Mouse (Mus musculus) neural tube, embryonic 12.5 days (tissue): ENCODE data around the gene Med4. TPM values are rescaled to one million over a fixed set of nuclear protein-coding genes. Genes with fewer than 3 reads are reported as not detected.
"Not testable (repeated sequence)": the region's sequence is repeated elsewhere in the genome, so short reads cannot be mapped to it uniquely, and the experiment has no call there.

Experiments
- ATAC-seq: fragments of 200-750 bp; cut with Nextera tagmentation; 2 replicates; pipeline ENCODE4 v1.8.0; 2017; ENCODE audit warnings: low read depth, mild to moderate bottlenecking, moderate TSS enrichment, moderate library complexity; ENCODE audit not compliant: low FRiP score
- H3K27ac ChIP-seq: fragments of 300-500 bp; sonication (generic); 2 replicates; pipeline ENCODE4 v1.5.1; 2016
- H3K27me3 ChIP-seq: fragments of 300-500 bp; sonication (generic); replicated peaks from 2 replicates; pipeline ENCODE4 v1.6.1; 2016; ENCODE audit warnings: mild to moderate bottlenecking
- H3K36me3 ChIP-seq: fragments of 300-500 bp; sonication (generic); 2 replicates; pipeline ENCODE4 v1.6.1; 2016; ENCODE audit warnings: mild to moderate bottlenecking
- H3K4me1 ChIP-seq: fragments of 300-500 bp; sonication (generic); 2 replicates; pipeline ENCODE4 v1.6.1; 2016
- H3K4me2 ChIP-seq: fragments of 300-500 bp; sonication (generic); replicated peaks from 2 replicates; pipeline ENCODE4 v1.6.1; 2016; ENCODE audit warnings: mild to moderate bottlenecking
- H3K4me3 ChIP-seq: fragments of 300-500 bp; sonication (generic); 2 replicates; pipeline ENCODE4 v1.5.1; 2016
- H3K9ac ChIP-seq: fragments of 300-500 bp; sonication (generic); 2 replicates; pipeline ENCODE4 v1.6.1; 2016; ENCODE audit warnings: mild to moderate bottlenecking
- H3K9me3 ChIP-seq: fragments of 300-500 bp; sonication (generic); 2 replicates; pipeline ENCODE4 v1.6.1; 2016; ENCODE audit warnings: mild to moderate bottlenecking
- WGBS: fragments of 180-500 bp; shearing (Covaris S2); methylation state at CpG from one replicate; pipeline ENCODE4 v1.1.7; 2016; 5-methylcytosine and 5-hydroxymethylcytosine counted together
- polyA plus RNA-seq: library from polyadenylated mRNA; unstranded; fragments of >200 nt; fragmentation: Nextera tagmentation; extraction: Ambion mirVana; gene quantifications from 2 replicates; pipeline ENCODE4 v1.2.1, GENCODE M21; 2016

Gene Med4
- polyA plus RNA-seq, 1 experiment from 2014 or later, result 89.3 TPM

DNA sequence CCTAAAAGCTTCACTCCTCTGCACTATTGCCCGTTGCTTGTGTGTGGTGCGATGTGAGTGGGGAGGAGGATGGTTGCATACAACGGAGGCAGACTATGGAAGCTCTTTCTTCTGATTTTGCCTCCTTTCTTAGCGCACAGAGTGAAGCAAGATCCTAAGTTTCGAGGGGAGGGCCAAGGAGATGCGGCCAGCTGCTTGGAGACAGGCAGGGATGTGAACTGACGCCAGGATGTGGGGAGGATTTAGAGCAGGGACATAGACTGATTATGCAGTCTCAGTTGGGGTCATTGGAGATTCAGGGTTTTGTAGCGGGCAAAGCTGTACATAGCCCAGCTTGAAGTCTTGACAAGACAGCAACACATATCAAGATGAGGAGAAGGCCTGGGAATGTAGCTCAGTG, 3.5 kb upstream of the Med4 start:
- 65% methylated on average over 8 of the region's 8 CpGs for WGBS
- no peaks in the 10 kb centered on the region for H3K27me3 ChIP-seq
- H3K9ac ChIP-seq, result no peak overlapping the region
- H3K36me3 ChIP-seq, result no peaks in the 10 kb centered on the region
- peaks cover 18% of the 10 kb centered on the region for H3K4me1 ChIP-seq
- no peak overlapping the region for H3K27ac ChIP-seq
- H3K4me3 ChIP-seq, result no peak overlapping the region
- no peaks in the 10 kb centered on the region for H3K9me3 ChIP-seq
- ATAC-seq, result no peak
- H3K4me2 ChIP-seq, result no peak overlapping the region

GRCm38 (mm10) chr14:73507200-73507599, 2.6 kb upstream of the Med4 start:
- Histone ChIP-seq H3K4me1 (peaks cover 12% of the 10 kb centered on the region), H3K27ac (no peak overlapping the region), H3K4me2 (no peak overlapping the region), H3K4me3 (no peak overlapping the region), H3K9me3 (no peaks in the 10 kb centered on the region), H3K36me3 (peaks cover 2% of the 10 kb centered on the region; the same call in 1 of the 2 replicates), H3K27me3 (no peaks in the 10 kb centered on the region), H3K9ac (no peak overlapping the region)
- whole genome bisulfite sequencing, result 93% methylated on average over 15 of the region's 15 CpGs
- ATAC-seq, result no peak

- H3K27ac ChIP-seq, result no peak overlapping the region
- no peak overlapping the region for H3K9ac ChIP-seq
- no peak overlapping the region for H3K4me3 ChIP-seq
- ATAC-seq, result no peak
- H3K36me3 ChIP-seq, result peaks cover 6% of the 10 kb centered on the region; the same call in 1 of the 2 replicates
- WGBS, result 79% methylated on average over 11 of the region's 11 CpGs
- H3K27me3 ChIP-seq, result no peaks in the 10 kb centered on the region
- peaks cover 9% of the 10 kb centered on the region for H3K4me1 ChIP-seq
- H3K4me2 ChIP-seq, result no peak overlapping the region
- no peaks in the 10 kb centered on the region for H3K9me3 ChIP-seq
Measured at GRCm38 (mm10) chr14:73507702-73508376, 2.0 kb upstream of the Med4 start.

DNA sequence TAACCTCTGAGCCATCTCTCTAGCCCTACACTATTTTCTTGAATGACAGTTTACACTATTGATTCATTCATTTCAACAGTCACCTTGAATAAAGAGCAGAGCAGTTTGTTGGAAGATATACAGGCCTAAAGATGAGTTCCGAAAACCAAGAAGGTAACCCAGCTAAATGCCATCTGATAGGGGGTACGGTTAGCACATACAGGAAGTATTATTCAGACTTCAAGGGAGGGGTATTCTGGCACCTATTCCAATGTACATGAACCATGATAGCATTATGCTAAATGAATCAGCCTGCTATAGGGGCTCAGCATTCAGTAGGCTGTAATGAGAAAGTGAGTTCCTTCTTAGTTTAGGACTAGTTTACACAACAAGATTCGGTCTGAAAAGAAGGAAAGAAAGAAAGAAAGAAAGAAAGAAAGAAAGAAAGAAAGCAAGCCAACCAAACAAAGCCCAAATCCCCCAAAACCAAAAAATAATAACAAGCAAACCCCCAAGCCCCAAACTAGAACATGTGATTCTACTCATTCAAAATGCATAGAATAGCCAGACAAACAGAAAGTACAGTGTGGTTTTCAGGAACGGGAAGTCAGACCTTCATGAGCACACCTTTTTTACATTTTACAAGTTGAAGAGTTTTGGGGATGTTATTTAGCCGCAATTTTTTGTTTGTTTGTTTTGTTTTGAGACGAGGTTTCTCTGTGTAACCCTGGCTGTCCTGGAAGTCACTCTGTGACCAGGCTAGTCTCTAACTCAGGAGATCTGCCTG, 1.0 kb upstream of the Med4 start:
- Histone ChIP-seq H3K27ac (no peak overlapping the region), H3K4me3 (no peak overlapping the region), H3K9ac (no peak overlapping the region), H3K4me1 (peaks cover 8% of the 10 kb centered on the region), H3K27me3 (no peaks in the 10 kb centered on the region), H3K4me2 (no peak overlapping the region), H3K9me3 (no peaks in the 10 kb centered on the region), H3K36me3 (peaks cover 6% of the 10 kb centered on the region; the same call in 1 of the 2 replicates)
- 89% methylated on average over 6 of the region's 6 CpGs for WGBS
- no peak for ATAC-seq

GRCm38 (mm10) chr14:73524136-73524535, 14.3 kb downstream of the Med4 start:
- no peaks in the 10 kb centered on the region for H3K36me3 ChIP-seq
- no peak overlapping the region for H3K27ac ChIP-seq
- H3K9me3 ChIP-seq, result no peaks in the 10 kb centered on the region
- H3K4me1 ChIP-seq, result no peaks in the 10 kb centered on the region
- H3K4me2 ChIP-seq, result no peak overlapping the region; the same call in 1 of the 2 replicates
- no peak for ATAC-seq
- no peak overlapping the region for H3K9ac ChIP-seq
- H3K27me3 ChIP-seq, result no peaks in the 10 kb centered on the region
- H3K4me3 ChIP-seq, result no peak overlapping the region
- 73% methylated on average over 3 of the region's 3 CpGs for WGBS

DNA sequence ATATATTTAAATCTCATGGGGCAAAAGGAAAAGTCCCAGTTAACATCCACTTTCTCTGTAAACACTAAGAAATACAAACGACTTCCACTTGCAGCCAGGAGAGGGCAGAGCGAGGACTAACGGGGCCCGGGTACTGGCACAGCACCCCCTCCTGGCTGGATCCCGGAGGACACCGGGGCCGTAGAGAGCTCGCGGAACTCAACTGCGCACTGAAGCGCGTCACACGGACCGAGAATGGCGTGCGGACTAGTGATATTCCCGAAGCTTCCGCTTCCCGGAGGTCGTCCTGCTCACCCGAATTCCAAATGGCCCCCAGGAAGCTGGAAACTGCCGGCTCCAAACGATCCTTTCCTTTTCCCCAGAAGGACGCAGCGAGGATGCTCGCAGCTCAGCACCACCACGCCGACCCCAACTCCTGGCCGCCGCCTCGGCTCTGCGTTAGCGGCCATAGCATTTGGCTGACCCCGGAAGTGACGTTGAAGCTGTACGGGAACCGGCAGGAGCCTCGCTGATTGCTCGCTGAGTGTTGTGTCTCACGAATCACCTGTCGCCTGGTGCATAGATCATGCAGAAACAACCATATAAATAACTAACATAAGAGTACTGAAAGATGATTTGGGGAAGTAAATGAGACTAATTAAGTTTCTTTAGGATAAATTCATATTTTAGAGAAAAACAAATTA, 15.1 kb downstream of the Med4 start, which contains the start of gene Sucla2:
TSS of gene Sucla2 (plus strand) at position 554 of the 683 bp plus-strand sequence.
- Histone ChIP-seq H3K27ac (0 out of 2 replicates have a peak within 1 kb of the TSS, but pooled peaks have one; percentile 42), H3K9me3 (no peaks in the 10 kb centered on the region), H3K36me3 (no peaks in the 10 kb centered on the region), H3K4me1 (no peaks in the 10 kb centered on the region), H3K27me3 (no peaks in the 10 kb centered on the region), H3K9ac (peak within 1 kb of the TSS; percentile 55; the same call in 1 of the 2 replicates), H3K4me3 (peak within 1 kb of the TSS; percentile 42), H3K4me2 (peak within 1 kb of the TSS; percentile 46)
- under 1% methylated on average over 41 of the region's 41 CpGs for WGBS
- peak; percentile 100 for ATAC-seq

DNA sequence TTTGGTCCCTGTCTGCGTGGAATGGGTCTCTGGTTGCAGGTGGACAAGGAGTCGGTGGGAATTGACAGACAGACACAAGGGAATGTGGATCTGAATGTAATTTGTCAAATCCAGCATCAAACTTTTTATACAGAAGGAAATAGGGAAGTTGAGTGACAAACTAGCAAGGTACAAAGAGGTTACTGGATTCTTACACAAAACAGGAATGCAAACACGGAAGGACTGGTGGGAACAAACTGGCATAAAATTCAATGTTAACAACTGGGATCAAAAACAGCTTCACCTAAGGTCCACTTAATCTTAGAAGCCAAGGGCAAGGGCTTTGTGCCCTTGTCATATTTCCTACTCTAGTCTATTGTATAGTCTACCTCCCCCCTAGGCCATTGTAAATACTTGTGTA, 18.8 kb downstream of the Med4 start:
- not testable (repeated sequence) for H3K27ac ChIP-seq, H3K36me3 ChIP-seq, H3K4me1 ChIP-seq, H3K9ac ChIP-seq, H3K4me2 ChIP-seq, ATAC-seq, H3K4me3 ChIP-seq, H3K27me3 ChIP-seq, H3K9me3 ChIP-seq
- WGBS, result 88% methylated on average over 3 of the region's 3 CpGs

DNA sequence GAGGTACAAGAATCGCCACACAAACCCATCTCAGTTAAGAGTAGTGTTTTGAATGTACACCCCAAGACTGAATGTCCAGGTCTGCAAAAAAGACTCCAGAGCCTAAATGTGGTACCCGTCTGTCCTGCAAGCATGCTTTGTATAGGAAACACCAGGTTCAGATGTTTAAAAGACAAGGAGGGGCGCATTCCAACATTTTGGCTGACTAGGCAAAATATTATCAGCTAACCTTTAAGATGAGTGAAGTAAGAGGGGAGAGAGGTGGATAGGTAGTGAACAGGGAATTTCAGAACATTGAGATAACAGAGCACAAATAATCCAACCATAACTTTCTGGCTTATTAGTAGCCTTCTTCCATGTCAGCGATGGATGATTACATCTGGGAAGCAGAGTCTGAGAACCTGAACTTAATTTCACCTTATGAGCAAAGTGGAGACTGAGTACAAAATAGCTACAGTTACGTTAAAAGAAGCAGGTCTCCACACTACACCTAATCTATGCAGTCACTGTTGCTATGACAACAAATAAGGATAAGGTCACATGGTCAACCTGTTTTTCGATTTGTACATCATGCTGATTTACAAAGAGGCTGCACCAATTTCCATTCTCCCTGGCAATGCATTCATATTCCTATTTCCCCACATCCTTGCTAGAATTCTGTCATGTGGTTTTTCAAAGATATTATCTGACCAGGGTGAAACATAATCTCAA, 24.1 kb downstream of the Med4 start:
- no peak overlapping the region for H3K9ac ChIP-seq
- H3K27ac ChIP-seq, result no peak overlapping the region
- H3K27me3 ChIP-seq, result no peaks in the 10 kb centered on the region
- H3K4me2 ChIP-seq, result no peak overlapping the region
- no peaks in the 10 kb centered on the region for H3K36me3 ChIP-seq
- ATAC-seq, result no peak
- 73% methylated on average over 6 of the region's 6 CpGs for WGBS
- H3K9me3 ChIP-seq, result no peaks in the 10 kb centered on the region
- no peaks in the 10 kb centered on the region for H3K4me1 ChIP-seq
- no peak overlapping the region for H3K4me3 ChIP-seq

GRCm38 (mm10) chr14:73535641-73536040, 25.8 kb downstream of the Med4 start:
- H3K4me1 ChIP-seq, result no peaks in the 10 kb centered on the region
- 95% methylated on average over 2 of the region's 2 CpGs for WGBS
- H3K36me3 ChIP-seq, result no peaks in the 10 kb centered on the region
- no peaks in the 10 kb centered on the region for H3K27me3 ChIP-seq
- H3K27ac ChIP-seq, result no peak overlapping the region
- no peak overlapping the region for H3K9ac ChIP-seq
- no peaks in the 10 kb centered on the region for H3K9me3 ChIP-seq
- no peak for ATAC-seq
- no peak overlapping the region for H3K4me3 ChIP-seq
- H3K4me2 ChIP-seq, result no peak overlapping the region

DNA sequence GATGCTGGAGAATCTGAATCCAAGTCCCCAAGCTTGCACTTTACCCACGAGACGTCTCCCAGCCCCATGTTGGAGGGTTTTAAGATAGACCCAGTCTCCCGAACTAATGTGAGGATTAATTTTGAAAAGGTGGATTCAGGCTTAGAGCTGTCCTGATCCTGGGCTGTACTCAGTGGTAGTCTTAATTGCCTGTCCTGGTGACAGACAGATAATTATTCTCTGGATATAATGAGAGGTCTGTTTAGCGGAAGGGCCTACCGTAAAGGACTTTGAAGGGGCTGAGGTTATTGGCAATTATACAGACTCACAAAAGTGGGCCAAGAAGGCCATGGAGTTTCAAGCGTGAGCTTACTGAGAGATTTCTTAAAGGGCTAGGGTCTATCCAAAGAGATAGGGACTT, 34.0 kb downstream of the Med4 start:
- ATAC-seq, result no peak
- no peaks in the 10 kb centered on the region for H3K27me3 ChIP-seq
- H3K36me3 ChIP-seq, result no peaks in the 10 kb centered on the region
- H3K4me3 ChIP-seq, result no peak overlapping the region
- H3K4me2 ChIP-seq, result no peak overlapping the region
- H3K27ac ChIP-seq, result no peak overlapping the region
- WGBS, result 64% methylated on average over 6 of the region's 6 CpGs
- no peak overlapping the region for H3K9ac ChIP-seq
- no peaks in the 10 kb centered on the region for H3K4me1 ChIP-seq
- no peaks in the 10 kb centered on the region for H3K9me3 ChIP-seq

DNA sequence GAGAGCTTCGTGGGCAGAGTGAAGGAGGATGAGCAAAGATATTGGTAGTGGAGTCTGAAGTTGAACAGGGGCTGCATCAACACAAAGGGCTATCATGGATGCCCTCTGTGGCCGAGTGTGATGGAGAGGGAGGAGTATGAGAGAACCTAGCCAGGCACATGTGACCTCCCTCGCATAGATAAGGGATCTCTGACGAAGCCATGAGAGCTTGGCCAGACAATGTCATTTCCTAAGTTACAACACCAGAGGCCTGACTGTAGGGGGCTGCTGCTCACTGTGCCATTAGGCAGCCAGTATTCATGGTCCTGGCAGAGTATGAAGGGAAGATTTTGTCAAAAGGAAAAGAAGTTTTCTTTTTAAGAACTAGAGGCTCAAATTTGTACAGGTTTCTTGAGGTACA, 37.2 kb downstream of the Med4 start:
- no peaks in the 10 kb centered on the region for H3K27me3 ChIP-seq
- no peak overlapping the region for H3K27ac ChIP-seq
- H3K9me3 ChIP-seq, result no peaks in the 10 kb centered on the region
- H3K4me3 ChIP-seq, result no peak overlapping the region
- H3K9ac ChIP-seq, result no peak overlapping the region
- no peak overlapping the region for H3K4me2 ChIP-seq
- no peak for ATAC-seq
- 74% methylated on average over 4 of the region's 4 CpGs for WGBS
- H3K36me3 ChIP-seq, result no peaks in the 10 kb centered on the region
- H3K4me1 ChIP-seq, result no peaks in the 10 kb centered on the region

DNA sequence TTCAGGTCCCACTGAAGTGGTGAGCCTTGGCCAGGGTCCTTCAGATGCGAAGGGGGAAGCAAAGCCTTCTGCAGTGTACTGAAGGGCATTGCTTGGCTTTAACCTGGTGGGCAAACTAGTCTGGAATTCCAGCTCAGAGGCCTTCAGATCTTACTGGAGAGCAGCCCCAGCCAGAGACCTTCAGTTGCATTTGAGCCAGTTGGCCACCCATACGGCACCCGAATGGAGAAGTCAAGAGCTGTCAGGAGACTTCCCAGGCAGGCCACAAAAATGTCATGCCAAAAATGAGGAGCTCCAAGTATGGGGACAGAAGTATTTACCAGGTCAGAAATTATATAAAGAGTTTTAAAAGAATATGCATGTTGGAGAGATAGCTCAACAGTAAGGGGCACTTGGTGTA, 38.2 kb downstream of the Med4 start, which contains the start of gene Nudt15:
TSS of gene Nudt15 (minus strand) at position 192 of the 400 bp plus-strand sequence.
- H3K36me3 ChIP-seq, result no peaks in the 10 kb centered on the region
- H3K27me3 ChIP-seq, result no peaks in the 10 kb centered on the region
- H3K4me3 ChIP-seq, result no peak within 1 kb of the TSS
- no peaks in the 10 kb centered on the region for H3K9me3 ChIP-seq
- H3K27ac ChIP-seq, result no peak within 1 kb of the TSS
- no peak within 1 kb of the TSS for H3K9ac ChIP-seq
- no peaks in the 10 kb centered on the region for H3K4me1 ChIP-seq
- 94% methylated on average over 3 of the region's 3 CpGs for WGBS
- ATAC-seq, result no peak
- H3K4me2 ChIP-seq, result no peak within 1 kb of the TSS
